Mouse (Mus musculus) lung, postnatal 0 days (tissue): ENCODE measurements around the gene Fry. TPM values are rescaled to one million over a fixed set of nuclear protein-coding genes. Genes with fewer than 3 reads are reported as not detected.

Source experiments
- ATAC-seq: fragments of 200-750 bp; cut with Nextera tagmentation; 2 replicates; pipeline ENCODE4 v1.8.0; 2017; ENCODE audit warnings: moderate library complexity
- DNase-seq: peaks from one replicate; pipeline ENCODE4 v3.0.0-alpha.2; 2016; ENCODE audit warnings: low spot score
- H3K27ac ChIP-seq: fragments of 300-500 bp; sonication (generic); 2 replicates; pipeline ENCODE4 v1.5.1; 2014; ENCODE audit warnings: antibody characterized with exemption, mild to moderate bottlenecking, low read length, mixed read lengths
- H3K27me3 ChIP-seq: fragments of 300-500 bp; sonication (generic); replicated peaks from 2 replicates; pipeline ENCODE4 v1.6.1; 2014; ENCODE audit warnings: low read length, mixed read lengths; ENCODE audit not compliant: insufficient read depth
- H3K36me3 ChIP-seq: fragments of 300-500 bp; sonication (generic); 2 replicates; pipeline ENCODE4 v1.6.1; 2014; ENCODE audit warnings: low read length, mixed read lengths; ENCODE audit not compliant: insufficient read depth
- H3K4me1 ChIP-seq: fragments of 300-500 bp; sonication (generic); 2 replicates; pipeline ENCODE4 v1.6.1; 2014; ENCODE audit warnings: antibody characterized with exemption, low read depth, low read length, mixed read lengths; ENCODE audit not compliant: insufficient read depth
- H3K4me2 ChIP-seq: fragments of 300-500 bp; sonication (generic); replicated peaks from 2 replicates; pipeline ENCODE4 v1.6.1; 2014; ENCODE audit warnings: low read depth, mild to moderate bottlenecking, low read length, moderate library complexity, mixed read lengths
- H3K4me3 ChIP-seq: fragments of 300-500 bp; sonication (generic); 2 replicates; pipeline ENCODE4 v1.5.1; 2014; ENCODE audit warnings: low read depth, low read length
- H3K9ac ChIP-seq: fragments of 300-500 bp; sonication (generic); replicated peaks from 2 replicates; pipeline ENCODE4 v1.6.1; 2014; ENCODE audit warnings: low read depth, mild to moderate bottlenecking
- H3K9me3 ChIP-seq: fragments of 300-500 bp; sonication (generic); 2 replicates; pipeline ENCODE4 v1.6.1; 2016; ENCODE audit warnings: low read length, mixed read lengths
- CTCF ChIP-seq: IDR thresholded peaks from 2 replicates; pipeline ENCODE4 v1.5.1; 2016; ENCODE audit warnings: antibody characterized with exemption, mild to moderate bottlenecking
- EP300 ChIP-seq: IDR thresholded peaks from 2 replicates; pipeline ENCODE4 v1.6.1; 2016; ENCODE audit warnings: antibody characterized with exemption, mild to moderate bottlenecking, control low read depth
- WGBS: fragments of 180-500 bp; shearing (Covaris S2); extraction: QIAGEN DNeasy Blood & Tissue Kit; methylation state at CpG from one replicate; pipeline ENCODE4 v1.1.7; 2014; 5-methylcytosine and 5-hydroxymethylcytosine counted together
- polyA plus RNA-seq: library from polyadenylated mRNA; unstranded; fragments of >200 nt; fragmentation: Nextera tagmentation; extraction: Ambion mirVana; gene quantifications from 2 replicates; pipeline ENCODE4 v1.2.1, GENCODE M21; 2015

Fry gene
- polyA plus RNA-seq, 1 experiment from 2014 or later, result 20.8 TPM

GRCm38 (mm10) chr5:150367027-150367426, 248.6 kb downstream of the Fry start:
- ATAC-seq, result no peak

DNA sequence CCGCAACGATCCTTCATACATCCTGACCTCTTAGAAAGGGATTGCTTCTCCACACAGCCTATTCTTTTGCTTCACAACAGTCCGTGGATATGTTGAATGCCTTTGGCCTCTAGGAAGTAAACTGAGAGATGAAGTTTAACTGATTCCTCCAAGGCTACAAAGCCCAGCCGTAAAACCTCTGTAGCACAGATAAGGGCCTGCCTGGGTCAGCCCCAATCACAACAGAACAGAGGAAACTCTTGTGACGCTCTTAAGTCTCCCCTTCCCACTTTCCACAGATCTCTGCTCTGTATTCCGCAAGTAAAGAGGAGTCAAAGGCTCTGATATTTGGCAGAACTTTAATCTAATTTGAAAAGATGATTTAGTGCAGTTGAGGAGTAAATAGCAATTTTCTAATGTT, 251.8 kb downstream of the Fry start:
- Histone ChIP-seq H3K36me3 (no peaks in the 10 kb centered on the region), H3K9ac (no peak overlapping the region), H3K27ac (no peak overlapping the region), H3K4me3 (no peak overlapping the region), H3K4me1 (no peaks in the 10 kb centered on the region), H3K9me3 (peaks cover 3% of the 10 kb centered on the region; the same call in 1 of the 2 replicates), H3K4me2 (no peak overlapping the region), H3K27me3 (no peaks in the 10 kb centered on the region)
- WGBS, result 53% methylated on average over 6 of the region's 6 CpGs
- DNase-seq (no peak), ATAC-seq (no peak)
- TF ChIP-seq EP300 (no peak), CTCF (no peak)

More at GRCm38 (mm10) chr5:150367027-150367426, 248.6 kb downstream of the Fry start:
- Histone ChIP-seq H3K4me1 (no peaks in the 10 kb centered on the region), H3K9me3 (peaks cover 3% of the 10 kb centered on the region; the same call in 1 of the 2 replicates), H3K27me3 (no peaks in the 10 kb centered on the region), H3K4me2 (no peak overlapping the region), H3K36me3 (no peaks in the 10 kb centered on the region), H3K27ac (no peak overlapping the region), H3K4me3 (no peak overlapping the region), H3K9ac (no peak overlapping the region)
- WGBS, result 81% methylated on average over 4 of the region's 4 CpGs
- no peak for DNase-seq
- TF ChIP-seq EP300 (no peak), CTCF (peak; percentile 28; the same call in 1 of the 2 replicates)

- Histone ChIP-seq H3K27ac (no peak overlapping the region), H3K9ac (no peak overlapping the region), H3K4me1 (no peaks in the 10 kb centered on the region), H3K27me3 (no peaks in the 10 kb centered on the region), H3K36me3 (no peaks in the 10 kb centered on the region), H3K9me3 (peaks cover 3% of the 10 kb centered on the region; the same call in 1 of the 2 replicates), H3K4me3 (no peak overlapping the region), H3K4me2 (no peak overlapping the region)
- no peak for ATAC-seq
- TF ChIP-seq EP300 (no peak), CTCF (no peak)
- DNase-seq, result no peak
Measured at GRCm38 (mm10) chr5:150370895-150371294, 252.4 kb downstream of the Fry start.

DNA sequence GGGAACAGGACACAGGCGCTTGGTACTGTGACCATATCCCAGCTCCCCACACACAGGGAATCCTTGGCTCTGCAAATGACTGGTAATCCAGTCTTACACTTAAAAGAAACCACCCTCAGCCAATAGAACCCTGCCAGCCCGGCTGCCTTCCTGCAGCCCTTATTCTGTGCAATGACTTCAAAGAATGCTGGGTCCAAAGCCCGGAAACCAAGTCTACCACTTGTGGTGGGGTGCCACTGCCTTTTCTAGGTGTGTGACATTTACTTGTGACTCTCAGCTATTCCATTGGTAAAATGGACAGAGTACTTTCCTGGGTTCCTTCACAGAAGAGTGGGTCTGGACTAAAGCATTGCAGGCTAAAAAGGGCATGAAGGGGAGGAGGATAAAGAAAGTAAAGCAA, 254.5 kb downstream of the Fry start:
- DNase-seq, result no peak
- no peak for ATAC-seq
- 83% methylated on average over 3 of the region's 3 CpGs for whole genome bisulfite sequencing
- Histone ChIP-seq H3K4me2 (no peak overlapping the region), H3K9ac (no peak overlapping the region), H3K4me3 (no peak overlapping the region), H3K36me3 (no peaks in the 10 kb centered on the region), H3K9me3 (no peaks in the 10 kb centered on the region), H3K27me3 (no peaks in the 10 kb centered on the region), H3K27ac (no peak overlapping the region), H3K4me1 (no peaks in the 10 kb centered on the region)
- TF ChIP-seq EP300, result no peak

DNA sequence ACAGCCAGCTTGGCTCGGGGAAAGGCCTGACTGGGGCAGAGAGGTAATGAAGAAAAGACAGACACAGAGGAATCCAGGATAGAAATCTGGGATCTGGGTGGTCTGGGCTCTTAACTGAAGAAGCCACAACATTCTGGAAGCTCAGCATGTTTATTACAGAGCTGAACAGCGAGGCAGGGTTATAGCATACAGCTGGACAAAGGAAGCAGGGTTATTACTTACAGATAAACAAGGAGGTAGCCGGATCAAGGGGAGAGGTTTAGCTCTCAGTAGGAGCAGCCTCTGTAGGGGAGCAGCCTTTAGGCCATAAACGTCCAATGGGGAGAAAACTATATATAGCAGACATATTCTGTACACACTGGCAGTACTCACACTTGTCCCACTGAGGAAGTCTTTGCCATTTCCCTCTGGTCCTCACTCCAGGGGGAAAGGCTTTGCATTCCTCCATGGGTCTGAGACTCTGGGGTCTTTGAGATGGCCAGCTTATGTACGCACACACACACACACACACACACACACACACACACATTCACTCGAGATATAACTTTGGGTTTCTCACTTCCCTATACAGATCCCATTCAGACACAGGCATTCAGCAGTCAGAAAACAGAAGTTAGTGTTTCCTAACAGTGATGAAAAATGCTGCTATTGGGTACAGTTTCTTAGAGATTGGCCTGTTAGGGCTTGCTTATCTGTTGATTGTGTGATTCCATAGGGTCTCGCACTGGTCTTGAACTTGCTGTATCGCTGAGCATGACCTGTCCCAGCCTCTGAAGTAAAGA, 256.5 kb downstream of the Fry start:
- no peak for TF ChIP-seq CTCF
- TF ChIP-seq EP300, result no peak
- no peak overlapping the region for H3K4me3 ChIP-seq
- no peak overlapping the region for H3K27ac ChIP-seq
- WGBS, result 69% methylated on average over 8 of the region's 8 CpGs
- H3K27me3 ChIP-seq, result no peaks in the 10 kb centered on the region
- H3K9me3 ChIP-seq, result no peaks in the 10 kb centered on the region
- no peaks in the 10 kb centered on the region for H3K36me3 ChIP-seq
- no peak for ATAC-seq
- no peaks in the 10 kb centered on the region for H3K4me1 ChIP-seq
- H3K4me2 ChIP-seq, result no peak overlapping the region
- DNase-seq, result no peak
- no peak overlapping the region for H3K9ac ChIP-seq

DNA sequence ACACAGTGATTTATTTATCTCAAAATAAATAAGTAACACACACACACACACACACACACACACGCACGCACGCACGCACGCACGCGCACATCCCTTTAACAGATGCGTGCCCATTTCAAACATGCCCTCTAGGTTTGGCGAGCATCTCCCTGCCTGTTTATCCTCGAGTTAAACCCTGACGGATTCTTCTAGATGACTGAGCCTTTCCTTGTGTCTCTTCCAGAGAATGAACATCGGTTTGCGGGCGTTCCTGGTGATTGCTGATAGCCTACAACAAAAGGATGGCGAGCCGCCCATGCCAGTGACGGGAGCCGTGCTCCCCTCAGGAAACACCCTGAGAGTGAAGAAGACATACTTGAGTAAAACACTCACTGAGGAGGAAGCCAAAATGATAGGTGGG, 260.1 kb downstream of the Fry start:
- no peak for ATAC-seq
- Histone ChIP-seq H3K4me2 (no peak overlapping the region), H3K27ac (no peak overlapping the region), H3K4me3 (no peak overlapping the region), H3K27me3 (no peaks in the 10 kb centered on the region), H3K36me3 (0 out of 2 replicates have a peak, but pooled peaks cover 3% of the 10 kb centered on the region), H3K9ac (no peak overlapping the region), H3K9me3 (no peaks in the 10 kb centered on the region), H3K4me1 (no peaks in the 10 kb centered on the region)
- WGBS, result 79% methylated on average over 18 of the region's 18 CpGs
- no peak for TF ChIP-seq EP300
- TF ChIP-seq CTCF, result no peak
- DNase-seq, result no peak
